Mouse (Mus musculus) heart, embryonic 10.5 days (tissue): ENCODE measurements at regions not wholly inside any gene's neighbourhood (a gene's known extent, or its start where the extent isn't known, plus 50 kb on each side); places are given as distances from the start of the nearest gene placed in this dataset.
A peak's percentile ranks its signal among the peaks of the same experiment; 100 is the strongest.

ENCODE experiments used
- DNase-seq: peaks from one replicate; pipeline ENCODE4 v3.0.0-alpha.2; 2017; ENCODE audit warnings: low spot score
- H3K27ac ChIP-seq: fragments of 300-500 bp; sonication (generic); 2 replicates; pipeline ENCODE4 v1.5.1; 2016; ENCODE audit warnings: mild to moderate bottlenecking
- H3K27me3 ChIP-seq: fragments of 300-500 bp; sonication (generic); 2 replicates; pipeline ENCODE4 v1.6.1; 2016; ENCODE audit warnings: mild to moderate bottlenecking; ENCODE audit not compliant: poor library complexity, insufficient read depth, severe bottlenecking
- H3K36me3 ChIP-seq: fragments of 300-500 bp; sonication (generic); 2 replicates; pipeline ENCODE4 v1.6.1; 2016; ENCODE audit warnings: mild to moderate bottlenecking, moderate library complexity
- H3K4me1 ChIP-seq: fragments of 300-500 bp; sonication (generic); 2 replicates; pipeline ENCODE4 v1.6.1; 2016; ENCODE audit warnings: mild to moderate bottlenecking
- H3K4me3 ChIP-seq: fragments of 300-500 bp; sonication (generic); 2 replicates; pipeline ENCODE4 v1.5.1; 2016; ENCODE audit warnings: mild to moderate bottlenecking, moderate library complexity
- H3K9me3 ChIP-seq: fragments of 300-500 bp; sonication (generic); 2 replicates; pipeline ENCODE4 v1.6.1; 2016; ENCODE audit warnings: mild to moderate bottlenecking, moderate library complexity
- WGBS: fragments of 180-500 bp; shearing (Covaris S2); methylation state at CpG from one replicate; pipeline ENCODE4 v1.1.7; 2016; 5-methylcytosine and 5-hydroxymethylcytosine counted together

DNA sequence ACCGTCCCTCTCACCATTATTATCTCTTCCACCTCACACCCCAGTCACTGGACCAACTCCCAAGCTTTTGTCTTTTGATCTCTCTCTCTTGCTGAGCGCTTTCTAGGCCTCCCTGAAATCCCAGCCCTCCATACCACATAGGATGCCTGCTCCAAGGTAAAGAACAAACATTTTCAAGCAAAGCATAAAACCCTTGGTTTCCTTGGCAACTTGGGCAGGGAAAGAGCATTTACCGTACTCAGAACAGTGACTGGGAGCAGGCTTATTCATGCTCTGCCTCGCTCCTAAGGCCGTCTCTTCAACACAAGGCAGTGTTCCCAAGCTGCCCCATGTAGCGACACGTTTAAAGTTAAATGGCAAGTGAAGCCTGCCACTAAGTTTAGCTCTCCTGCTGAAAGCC lies 282.9 kb upstream of the Sash1 start:
- Histone ChIP-seq H3K9me3 (no peaks in the 10 kb centered on the region), H3K36me3 (no peaks in the 10 kb centered on the region), H3K27ac (no peak overlapping the region), H3K4me1 (no peaks in the 10 kb centered on the region), H3K27me3 (no peaks in the 10 kb centered on the region), H3K4me3 (no peak overlapping the region)
- DNase-seq = no peak
- 81% methylated on average over 7 of the region's 7 CpGs for WGBS

DNA sequence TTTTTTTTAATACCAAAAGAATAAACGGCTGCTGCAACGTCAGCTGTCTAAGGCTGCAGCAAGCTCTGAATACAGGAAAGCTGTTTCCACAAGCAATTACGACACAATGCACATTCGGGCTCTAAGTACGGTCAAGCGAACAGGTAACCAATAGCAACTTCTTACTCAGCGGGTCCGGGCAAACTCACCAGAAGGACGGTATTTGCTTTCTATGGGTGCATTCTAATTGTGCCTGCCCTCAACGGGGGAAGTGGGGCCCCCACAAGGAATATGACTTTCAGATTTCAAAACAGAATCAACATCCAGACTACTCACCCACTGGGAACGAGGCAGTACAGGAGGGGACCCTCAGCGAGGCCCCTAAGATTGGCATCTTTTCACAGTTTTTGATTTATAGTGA lies 280.1 kb upstream of the Sash1 start:
- Histone ChIP-seq H3K27me3 (no peaks in the 10 kb centered on the region), H3K36me3 (no peaks in the 10 kb centered on the region), H3K9me3 (no peaks in the 10 kb centered on the region), H3K4me3 (no peak overlapping the region), H3K27ac (no peak overlapping the region), H3K4me1 (no peaks in the 10 kb centered on the region)
- WGBS = 88% methylated on average over 12 of the region's 12 CpGs
- DNase-seq = no peak

GRCm38 (mm10) chr10:9165598-9165997 lies 279.7 kb upstream of the Sash1 start:
- Histone ChIP-seq H3K9me3 (no peaks in the 10 kb centered on the region), H3K4me3 (no peak overlapping the region), H3K4me1 (no peaks in the 10 kb centered on the region), H3K27ac (no peak overlapping the region), H3K27me3 (no peaks in the 10 kb centered on the region), H3K36me3 (no peaks in the 10 kb centered on the region)
- 82% methylated on average over 12 of the region's 12 CpGs for WGBS
- DNase-seq = no peak

DNA sequence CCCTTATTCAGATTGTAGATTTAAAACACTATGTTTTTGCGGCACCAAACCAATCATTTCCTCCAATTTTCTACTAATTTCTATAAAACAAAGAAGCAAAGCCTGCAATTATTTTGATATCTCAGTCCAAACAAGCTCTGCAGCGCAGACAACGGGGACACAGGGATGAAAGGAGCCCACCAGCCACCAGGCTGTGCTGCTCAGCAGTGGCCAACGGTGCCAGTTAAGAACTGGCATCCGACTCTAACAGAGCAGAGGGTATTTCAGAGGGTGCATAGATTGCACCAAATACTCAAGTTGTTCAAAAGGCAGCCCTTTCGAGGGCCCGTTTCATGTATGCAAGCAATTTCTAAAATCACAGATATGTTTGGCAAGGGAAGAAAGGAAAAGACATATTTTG lies 278.5 kb upstream of the Sash1 start:
- Histone ChIP-seq H3K36me3 (no peaks in the 10 kb centered on the region), H3K27me3 (no peaks in the 10 kb centered on the region), H3K9me3 (no peaks in the 10 kb centered on the region), H3K4me1 (no peaks in the 10 kb centered on the region), H3K4me3 (no peak overlapping the region), H3K27ac (no peak overlapping the region)
- DNase-seq = no peak
- 88% methylated on average over 7 of the region's 7 CpGs for WGBS

DNA sequence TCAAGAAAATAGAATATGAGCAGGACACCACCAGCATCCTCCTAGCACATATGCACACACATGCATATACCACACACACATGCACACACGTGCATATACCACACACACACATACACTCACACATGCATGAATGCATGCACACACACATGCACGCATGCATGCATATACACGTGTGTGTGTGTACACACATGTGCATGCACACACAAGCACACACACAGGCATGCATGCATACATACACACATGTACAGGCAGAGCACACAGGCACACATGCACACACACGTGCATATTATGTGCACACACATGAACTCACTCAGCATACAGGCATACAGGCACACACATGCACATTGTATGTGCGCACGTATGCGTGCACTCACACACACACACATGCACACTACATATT lies 275.7 kb upstream of the Sash1 start:
- WGBS = 91% methylated on average over 7 of the region's 7 CpGs
- H3K4me3 ChIP-seq = no peak overlapping the region
- no peak for DNase-seq
- H3K27me3 ChIP-seq = no peaks in the 10 kb centered on the region
- H3K27ac ChIP-seq = no peak overlapping the region
- H3K4me1 ChIP-seq = no peaks in the 10 kb centered on the region
- no peaks in the 10 kb centered on the region for H3K9me3 ChIP-seq
- H3K36me3 ChIP-seq = no peaks in the 10 kb centered on the region

GRCm38 (mm10) chr10:9157299-9158215 lies 271.7 kb upstream of the Sash1 start:
- WGBS = 59% methylated on average over 10 of the region's 10 CpGs

GRCm38 (mm10) chr10:9136099-9136498 lies 250.2 kb upstream of the Sash1 start:
- no peaks in the 10 kb centered on the region for H3K4me1 ChIP-seq
- no peak overlapping the region for H3K27ac ChIP-seq
- H3K27me3 ChIP-seq = no peaks in the 10 kb centered on the region
- no peak overlapping the region for H3K4me3 ChIP-seq
- DNase-seq = no peak
- no peaks in the 10 kb centered on the region for H3K9me3 ChIP-seq
- H3K36me3 ChIP-seq = no peaks in the 10 kb centered on the region
- 67% methylated on average over 2 of the region's 2 CpGs for WGBS

More at GRCm38 (mm10) chr10:9157299-9158215, 271.7 kb upstream of the Sash1 start:
- no peak for DNase-seq
- Histone ChIP-seq H3K4me3 (no peak overlapping the region), H3K4me1 (no peaks in the 10 kb centered on the region), H3K36me3 (no peaks in the 10 kb centered on the region), H3K9me3 (no peaks in the 10 kb centered on the region), H3K27me3 (no peaks in the 10 kb centered on the region), H3K27ac (no peak overlapping the region)

DNA sequence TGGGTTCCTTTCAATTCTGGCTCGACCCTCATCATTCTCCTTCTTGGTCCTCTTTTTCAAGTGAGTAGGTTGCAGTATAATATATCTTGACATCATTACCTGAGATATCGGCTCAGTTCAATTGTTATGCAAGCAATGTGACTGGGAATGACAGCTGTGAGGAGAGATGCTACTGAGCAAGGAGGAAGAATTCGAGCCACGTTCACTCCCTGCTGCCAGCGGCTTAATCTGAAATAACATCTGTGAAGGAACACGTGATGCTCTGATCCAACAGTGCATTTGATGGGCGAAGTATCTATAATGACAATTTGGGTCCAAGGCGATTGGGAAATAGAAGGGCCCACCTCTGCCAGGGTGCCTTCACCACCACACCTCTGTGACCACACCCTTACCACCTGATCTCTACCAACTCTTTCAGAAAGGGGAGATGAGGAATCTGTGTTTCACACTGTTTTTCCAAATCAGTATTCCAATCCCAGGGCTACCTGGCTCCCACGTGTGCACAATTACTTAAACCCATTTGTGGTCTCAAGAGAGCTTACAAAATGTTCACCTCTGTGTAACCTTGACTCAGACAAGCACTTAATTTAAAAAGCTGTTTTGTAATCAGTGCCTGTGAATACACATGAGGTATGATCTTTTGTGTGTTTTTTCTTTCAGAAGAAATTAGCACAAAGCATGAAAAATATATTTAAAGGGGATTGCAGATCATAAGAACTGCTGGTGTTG lies 248.6 kb upstream of the Sash1 start:
- DNase-seq = no peak
- H3K4me3 ChIP-seq = no peak overlapping the region
- no peak overlapping the region for H3K27ac ChIP-seq
- H3K36me3 ChIP-seq = no peaks in the 10 kb centered on the region
- H3K9me3 ChIP-seq = no peaks in the 10 kb centered on the region
- H3K4me1 ChIP-seq = no peaks in the 10 kb centered on the region
- no peaks in the 10 kb centered on the region for H3K27me3 ChIP-seq
- WGBS = 73% methylated on average over 9 of the region's 9 CpGs

- no peaks in the 10 kb centered on the region for H3K27me3 ChIP-seq
- WGBS = 77% methylated on average over 2 of the region's 2 CpGs
These were observed 244.2 kb upstream of the Sash1 start for GRCm38 (mm10) chr10:9130061-9130460.

DNA sequence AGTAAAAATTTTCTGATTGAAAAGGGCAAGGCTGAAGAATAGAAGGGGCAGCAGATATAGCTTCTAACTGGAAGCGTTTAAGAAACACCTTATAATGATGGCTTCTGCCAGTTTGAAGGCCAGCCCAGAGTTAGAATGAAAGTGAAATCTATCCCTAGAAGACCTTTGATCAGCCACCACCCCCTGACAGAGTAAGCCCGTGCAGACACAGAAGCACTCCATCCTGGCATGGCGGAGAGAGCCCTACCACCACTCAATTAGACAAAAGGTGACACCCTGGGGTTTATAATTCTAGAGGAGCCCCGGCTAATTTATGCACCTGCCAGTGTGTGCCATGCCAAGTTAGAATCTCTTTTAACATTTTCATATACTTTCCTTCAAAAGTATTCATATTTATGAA lies 233.4 kb upstream of the Sash1 start:
- H3K9me3 ChIP-seq = no peaks in the 10 kb centered on the region
- no peak for DNase-seq
- H3K4me3 ChIP-seq = no peak overlapping the region
- H3K27ac ChIP-seq = no peak overlapping the region
- H3K36me3 ChIP-seq = no peaks in the 10 kb centered on the region
- WGBS = 45% methylated on average over 4 of the region's 4 CpGs
- no peaks in the 10 kb centered on the region for H3K27me3 ChIP-seq
- no peaks in the 10 kb centered on the region for H3K4me1 ChIP-seq

More at GRCm38 (mm10) chr10:9130061-9130460, 244.2 kb upstream of the Sash1 start:
- no peak for DNase-seq
- H3K27ac ChIP-seq = no peak overlapping the region
- H3K36me3 ChIP-seq = no peaks in the 10 kb centered on the region
- no peaks in the 10 kb centered on the region for H3K4me1 ChIP-seq
- H3K4me3 ChIP-seq = no peak overlapping the region
- no peaks in the 10 kb centered on the region for H3K9me3 ChIP-seq

DNA sequence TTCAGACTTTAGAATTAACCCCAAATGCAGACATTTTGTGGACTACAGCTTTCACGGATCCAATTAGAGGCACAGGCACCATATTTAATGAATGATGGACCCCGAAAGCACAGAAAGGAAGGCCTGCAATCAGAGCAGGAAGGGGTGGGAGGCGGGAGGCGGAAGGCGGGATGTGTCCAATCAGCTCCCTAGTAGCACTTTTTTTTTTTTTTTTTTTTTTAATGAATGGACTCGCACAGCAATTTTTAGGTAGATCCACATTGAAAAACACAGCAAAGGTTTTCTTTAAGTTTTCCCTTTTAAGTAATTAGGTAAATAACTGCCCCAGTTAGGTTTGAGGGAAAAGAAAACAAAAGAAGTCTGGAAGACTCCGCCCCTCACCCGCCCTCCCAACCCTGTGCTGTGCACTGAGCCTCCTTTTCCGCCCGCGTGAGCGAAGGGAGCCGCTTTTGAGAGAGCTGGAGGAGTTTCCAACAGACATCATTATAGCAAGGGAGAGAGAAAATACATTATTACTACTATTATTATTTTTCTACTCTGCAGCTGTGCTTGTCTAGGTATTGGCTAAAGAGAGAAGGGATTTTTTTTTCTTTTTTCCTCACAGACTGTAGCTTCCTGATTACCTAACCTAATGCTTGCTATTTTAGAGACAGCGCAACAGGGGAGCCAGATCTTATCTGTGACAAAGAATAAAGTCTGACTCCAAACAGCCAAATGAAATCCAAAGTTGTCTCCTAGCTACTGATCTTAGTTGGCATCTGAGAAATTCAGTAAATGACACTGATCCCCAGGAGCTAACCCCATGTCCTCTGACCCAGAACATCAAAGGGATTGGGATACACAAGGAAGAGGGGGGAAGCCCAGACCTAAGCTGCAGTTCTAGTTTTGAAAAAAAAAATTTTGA lies 232.0 kb upstream of the Sash1 start:
- H3K27ac ChIP-seq = peak overlapping the region; percentile 42
- 20% methylated on average over 14 of the region's 14 CpGs for WGBS
- DNase-seq = no peak
- H3K9me3 ChIP-seq = no peaks in the 10 kb centered on the region
- H3K4me1 ChIP-seq = no peaks in the 10 kb centered on the region
- no peaks in the 10 kb centered on the region for H3K27me3 ChIP-seq
- H3K4me3 ChIP-seq = peak overlapping the region; percentile 47
- no peaks in the 10 kb centered on the region for H3K36me3 ChIP-seq

DNA sequence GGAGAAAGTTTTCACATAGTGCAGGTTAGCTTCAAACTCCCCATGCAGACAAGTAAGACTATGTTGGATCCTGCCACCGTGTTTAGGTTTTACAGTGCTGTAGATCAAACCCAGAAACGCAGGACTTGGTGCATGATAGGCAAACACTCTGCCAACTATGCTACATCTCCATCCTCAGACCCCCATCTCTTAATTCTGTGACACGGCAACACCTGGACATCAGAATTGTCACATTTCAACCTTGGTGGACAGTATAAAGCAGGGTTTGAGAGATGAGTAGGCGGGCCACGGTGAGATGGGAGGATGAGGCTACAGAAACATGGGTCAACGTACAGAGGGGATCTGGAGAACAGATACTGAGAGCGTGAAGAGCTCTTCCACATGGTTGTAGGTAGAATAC lies 231.3 kb upstream of the Sash1 start:
- Histone ChIP-seq H3K4me3 (peak overlapping the region; percentile 47), H3K27ac (0 out of 2 replicates have a peak overlapping the region, but pooled peaks have one; percentile 39), H3K36me3 (no peaks in the 10 kb centered on the region), H3K27me3 (no peaks in the 10 kb centered on the region), H3K4me1 (no peaks in the 10 kb centered on the region), H3K9me3 (no peaks in the 10 kb centered on the region)
- WGBS = 88% methylated on average over 7 of the region's 7 CpGs
- no peak for DNase-seq
